Mouse (Mus musculus) right cerebral cortex, postnatal 25 days (tissue): ENCODE measurements around the gene Trafd1.
"Not testable (repeated sequence)": the region's sequence is repeated elsewhere in the genome, so short reads cannot be mapped to it uniquely, and the experiment has no call there.

Experiments
- DNase-seq: peaks from one replicate; pipeline ENCODE4 v3.0.0; 2022

Gene Trafd1

GRCm38 (mm10) chr5:121383857-121384756 lies 1.3 kb downstream of the Trafd1 start:
- no peak for DNase-seq

DNA sequence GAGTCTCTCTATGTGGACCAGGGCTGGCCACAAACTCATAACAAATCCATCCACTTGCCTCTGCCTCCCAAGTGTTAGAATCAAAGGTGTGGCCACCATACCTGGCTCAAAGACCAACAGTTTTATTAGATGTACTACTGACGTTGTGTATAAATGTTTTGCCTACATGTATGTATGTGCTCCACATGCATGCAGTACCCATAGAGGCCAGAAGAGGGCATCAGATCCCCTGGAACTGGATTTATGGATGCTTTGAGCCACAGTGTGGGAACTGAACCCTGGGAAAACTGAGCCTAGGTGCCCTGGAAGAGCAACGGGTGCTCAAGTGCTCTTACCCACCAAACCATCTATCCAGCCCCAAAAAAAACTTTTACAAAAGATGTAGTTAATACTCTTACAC lies 4.7 kb downstream of the Trafd1 start:
- DNase-seq = no peak

- DNase-seq = no peak
Measured at GRCm38 (mm10) chr5:121378678-121379256, 6.7 kb downstream of the Trafd1 start.

GRCm38 (mm10) chr5:121376972-121377371 lies 8.5 kb downstream of the Trafd1 start:
- not testable (repeated sequence) for DNase-seq

GRCm38 (mm10) chr5:121374790-121375189 lies 10.6 kb downstream of the Trafd1 start:
- DNase-seq = no peak

GRCm38 (mm10) chr5:121371712-121372111 lies 13.7 kb downstream of the Trafd1 start:
- DNase-seq = no peak

GRCm38 (mm10) chr5:121367255-121367654 lies 18.2 kb downstream of the Trafd1 start:
- DNase-seq = no peak

DNA sequence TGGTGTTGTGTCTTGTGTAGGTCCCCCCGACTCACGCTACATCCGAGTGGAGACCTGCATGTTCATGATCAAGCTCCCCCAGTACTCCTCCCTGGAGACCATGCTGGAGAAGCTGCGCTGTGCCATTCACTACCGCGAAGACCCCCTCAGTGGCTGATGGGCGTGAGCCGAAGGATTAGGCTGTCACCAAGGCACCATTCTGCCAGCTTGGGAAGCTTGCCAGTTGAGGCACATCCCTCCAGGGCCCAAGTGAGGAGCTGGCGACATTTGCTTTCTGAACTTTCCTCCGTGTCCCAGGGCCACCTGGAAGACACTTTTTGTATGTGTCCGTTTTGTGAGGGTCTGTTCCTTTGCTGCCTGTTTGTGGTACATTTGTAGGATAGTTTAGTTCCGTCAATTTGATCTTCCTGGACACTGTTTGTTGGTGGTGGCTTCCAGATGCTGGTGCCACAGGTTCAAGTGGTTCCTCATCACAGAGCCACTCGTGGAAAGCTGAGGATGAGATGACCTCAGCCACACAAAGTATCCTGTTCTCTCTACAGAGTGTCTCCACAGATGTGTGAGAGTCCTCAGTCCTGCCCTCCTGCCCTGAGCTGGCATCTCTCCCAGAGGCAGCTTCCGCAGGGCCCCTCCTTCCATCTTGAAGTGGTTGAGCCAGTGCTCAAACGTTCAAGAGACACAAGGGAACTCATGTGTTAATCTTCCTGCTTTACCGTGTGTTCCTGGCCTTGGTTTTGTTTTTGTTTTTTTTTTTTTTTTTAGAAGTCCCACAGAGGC lies 18.8 kb downstream of the Trafd1 start:
- DNase-seq = no peak

- DNase-seq = no peak
Measured at GRCm38 (mm10) chr5:121363441-121363840, 22.0 kb downstream of the Trafd1 start.

- DNase-seq = no peak
Measured at GRCm38 (mm10) chr5:121361696-121362095, 23.7 kb downstream of the Trafd1 start.

GRCm38 (mm10) chr5:121359229-121359628 lies 26.2 kb downstream of the Trafd1 start:
- no peak for DNase-seq

- no peak for DNase-seq
Measured at GRCm38 (mm10) chr5:121343997-121344396, 41.4 kb downstream of the Trafd1 start.

DNA sequence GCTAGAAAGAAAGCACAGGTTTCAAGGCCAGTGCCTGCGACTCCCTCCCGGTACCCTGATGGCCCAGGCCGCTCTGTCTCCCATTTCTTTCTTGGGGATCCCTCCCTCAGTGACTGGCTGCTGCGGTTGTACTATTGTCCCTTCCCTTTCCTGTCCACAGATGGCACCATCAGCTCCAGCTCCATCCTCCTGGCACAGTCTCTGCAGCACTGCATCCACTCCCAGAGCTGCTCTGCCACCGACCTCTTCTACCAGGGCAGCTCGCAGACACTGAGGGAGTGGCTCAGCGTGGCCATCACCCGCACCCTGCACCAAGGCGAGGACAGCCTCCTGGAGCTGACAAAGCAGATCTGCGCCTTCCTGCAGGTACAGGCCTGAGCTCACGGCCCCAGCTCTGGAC lies 42.9 kb downstream of the Trafd1 start:
- DNase-seq = no peak

DNA sequence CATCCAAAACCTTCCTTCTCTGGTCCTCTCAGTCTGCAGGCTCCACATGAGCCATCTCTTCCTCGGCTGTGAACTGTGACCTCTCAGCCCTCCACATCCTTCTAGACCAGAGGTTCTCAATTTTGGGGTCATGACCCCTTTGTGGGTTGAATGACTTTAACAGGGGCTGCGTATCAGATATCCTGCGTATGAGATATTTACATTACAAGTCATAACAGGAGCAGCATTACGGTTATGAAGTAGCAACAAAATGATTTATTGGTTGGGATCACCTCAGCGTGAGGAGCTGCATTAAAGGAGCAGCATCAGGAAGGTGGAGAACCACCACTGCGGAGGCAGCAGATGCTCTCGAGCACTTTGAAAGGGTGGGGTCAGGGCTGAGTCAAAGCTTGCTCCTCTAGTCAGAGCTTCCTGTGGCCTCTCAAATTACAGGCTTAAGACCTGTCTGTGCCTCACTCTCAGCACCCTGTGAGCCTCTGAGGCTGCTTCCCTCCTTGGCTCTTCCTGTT lies 44.4 kb downstream of the Trafd1 start:
- DNase-seq = no peak

DNA sequence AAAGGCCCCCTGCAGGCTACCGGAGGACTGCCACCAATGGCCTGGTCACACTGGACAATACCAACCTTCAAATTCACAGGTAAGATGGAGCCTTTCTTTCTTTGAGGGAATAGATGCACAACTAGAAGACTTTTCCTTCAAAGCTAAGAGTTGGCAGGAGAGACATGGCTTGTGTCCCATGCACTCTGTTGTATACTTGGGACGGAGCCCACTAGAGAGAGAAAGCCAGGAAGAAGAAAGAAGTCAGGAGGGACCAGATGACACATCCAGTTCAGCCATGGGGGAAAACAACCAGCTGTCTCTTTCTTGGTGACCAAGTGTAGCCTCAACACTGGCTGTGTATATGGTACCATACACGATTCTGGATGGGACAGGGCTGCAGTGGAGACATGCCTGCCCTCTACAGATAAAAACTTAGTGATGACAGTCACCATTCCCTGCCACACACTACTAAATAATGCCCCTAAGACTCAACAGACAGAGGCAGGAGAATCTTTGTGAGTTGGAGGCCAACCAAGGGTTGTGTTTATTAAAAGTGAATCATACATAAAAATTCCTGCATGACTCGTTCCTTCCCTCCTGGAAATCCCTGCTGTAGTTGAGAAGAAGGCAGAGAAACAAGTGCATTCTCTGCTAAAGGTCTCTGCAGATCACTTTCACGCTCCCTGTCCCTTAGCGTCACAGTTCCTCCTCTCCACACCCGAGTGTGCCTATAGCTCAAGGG lies 45.8 kb downstream of the Trafd1 start:
- DNase-seq = no peak

- no peak for DNase-seq
Measured at GRCm38 (mm10) chr5:121336776-121337175, 48.7 kb downstream of the Trafd1 start.

DNA sequence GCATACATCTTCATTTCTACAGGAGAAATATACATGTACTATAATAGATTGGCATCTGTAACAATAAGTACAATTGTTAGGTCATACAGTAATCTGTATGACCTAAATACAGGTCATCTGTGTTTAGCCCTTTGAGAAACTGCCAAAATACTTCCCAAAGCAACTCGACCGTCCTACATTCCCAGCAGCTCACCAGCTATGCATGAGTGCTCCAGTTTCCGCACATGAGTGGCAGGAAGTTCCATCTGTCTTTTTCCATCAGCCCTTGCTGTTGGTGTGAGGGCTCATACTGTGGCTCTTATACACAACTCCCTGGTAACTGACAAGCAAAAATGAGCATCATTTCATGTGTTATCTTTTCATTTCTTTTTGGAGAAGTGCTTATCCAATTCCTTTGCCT lies 49.4 kb downstream of the Trafd1 start:
- DNase-seq = no peak

- no peak for DNase-seq
Measured at GRCm38 (mm10) chr5:121335426-121335825, 50.0 kb downstream of the Trafd1 start.

DNA sequence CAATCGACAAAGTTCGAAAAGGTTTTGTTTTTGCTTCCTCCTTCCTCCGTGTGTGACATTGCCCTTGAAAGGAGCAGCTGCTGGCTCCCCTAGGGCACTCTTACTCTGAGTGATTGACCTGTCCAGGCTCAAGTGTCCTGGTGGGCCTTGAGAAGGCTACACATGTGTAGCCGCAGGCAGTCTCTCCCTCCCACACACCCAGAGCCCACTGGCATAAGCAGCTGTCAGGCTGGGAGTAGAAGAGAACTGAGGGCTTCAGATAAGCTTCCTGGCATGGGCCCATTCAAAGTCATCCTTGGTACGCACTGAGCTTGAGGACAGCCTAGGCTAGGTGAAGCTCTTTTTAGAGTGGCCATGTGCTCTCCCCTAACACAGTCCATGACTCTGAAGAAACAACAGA lies 51.0 kb downstream of the Trafd1 start:
- no peak for DNase-seq

GRCm38 (mm10) chr5:121333976-121334375 lies 51.5 kb downstream of the Trafd1 start:
- DNase-seq = no peak

DNA sequence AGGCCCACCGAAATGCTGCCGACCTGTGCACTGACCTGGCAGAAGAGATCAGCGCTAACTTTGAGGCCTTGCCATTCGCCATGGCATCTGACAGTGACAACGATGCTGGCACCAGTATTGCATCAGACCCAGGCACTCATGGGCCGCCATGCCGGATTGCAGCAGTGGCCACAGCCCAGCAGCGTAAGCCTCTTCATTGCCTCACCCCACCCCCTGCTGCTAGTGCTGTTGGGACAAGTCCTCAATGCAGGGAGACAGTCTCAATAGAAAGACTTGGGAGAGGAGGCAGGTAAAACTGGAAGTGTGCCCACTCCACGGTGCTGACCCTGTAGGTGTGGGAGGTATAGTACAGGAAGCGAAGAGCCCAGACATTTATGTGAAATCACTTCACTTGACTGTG lies 53.7 kb downstream of the Trafd1 start:
- no peak for DNase-seq

DNA sequence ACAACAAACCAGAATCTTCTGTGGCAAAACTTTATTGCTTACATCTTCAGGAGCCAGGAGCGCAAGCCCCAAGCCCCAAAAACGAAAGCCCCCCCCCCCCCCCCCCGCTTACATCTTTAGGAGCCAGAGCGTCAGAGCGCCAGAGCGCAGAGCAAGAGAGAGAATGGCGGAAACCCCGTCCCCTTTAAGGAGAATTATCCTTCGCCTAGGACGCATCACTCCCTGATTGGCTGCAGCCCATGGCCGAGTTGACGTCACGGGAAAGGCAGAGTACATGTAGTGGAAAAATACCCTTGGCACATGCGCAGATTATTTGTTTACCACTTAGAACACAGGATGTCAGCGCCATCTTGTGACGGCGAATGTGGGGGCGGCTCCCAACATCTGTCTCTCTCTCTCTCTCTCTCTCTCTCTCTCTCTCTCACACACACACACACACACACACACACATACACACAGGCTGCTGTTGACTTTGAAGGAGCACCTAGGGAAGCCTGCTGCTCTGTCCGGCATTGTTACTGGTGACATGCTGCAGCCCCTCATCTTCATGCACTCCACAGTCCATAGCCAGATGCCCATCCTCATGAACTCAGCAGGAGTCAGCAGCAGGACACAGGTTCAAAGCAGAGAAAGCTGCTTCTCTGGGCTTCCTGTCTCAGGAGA lies 55.1 kb downstream of the Trafd1 start:
- not testable (repeated sequence) for DNase-seq
